Mouse (Mus musculus) gastrocnemius, adult 2 months (tissue): Measurements from ENCODE around the gene Emg1. TPM values are rescaled to one million over a fixed set of nuclear protein-coding genes. Genes with fewer than 3 reads are reported as not detected.

Experiments
- DNase-seq: peaks from one replicate; pipeline ENCODE4 v3.0.0; 2022
- H3K27ac ChIP-seq: fragments of 200-600 bp; 2 replicates; pipeline ENCODE4 v1.8.1; 2022; ENCODE audit warnings: mild to moderate bottlenecking
- H3K4me3 ChIP-seq: fragments of 200-600 bp; 2 replicates; pipeline ENCODE4 v1.8.1; 2022; ENCODE audit warnings: mild to moderate bottlenecking, moderate library complexity
- CTCF ChIP-seq: fragments of 200-600 bp; IDR thresholded peaks from 2 replicates; pipeline ENCODE4 v1.8.1; 2022; ENCODE audit warnings: antibody characterized with exemption, mild to moderate bottlenecking, moderate library complexity
- intact Hi-C: fragments of 180-260 bp; cut with DNase I; formaldehyde crosslinking; loops from one replicate; pipeline ENCODE4 v1.15.1; 2025
- long read RNA-seq, 2 experiments: library from polyadenylated mRNA; stranded (forward); transcript quantifications; one replicate each; pipeline ENCODE4 v2.0.0; 2021
- total RNA-seq, 2 experiments: library from RNA; stranded (reverse); gene quantifications; 2 replicates each; pipeline ENCODE4 v1.2.3; 2021

Gene Emg1
- 10 to 100 TPM; 57.7 to 71.8 TPM for total RNA-seq
- long read RNA-seq, experiment 1, full-length matches to known transcripts = 50 of 56 reads
- long read RNA-seq, experiment 1, partial matches to known transcripts = 0 of 56 reads
- long read RNA-seq, experiment 1, other reads (novel, unspliced or antisense) = 6 of 56 reads
- long read RNA-seq, experiment 2, full-length matches to known transcripts = 50 of 53 reads
- long read RNA-seq, experiment 2, partial matches to known transcripts = 0 of 53 reads
- long read RNA-seq, experiment 2, other reads (novel, unspliced or antisense) = 3 of 53 reads

DNA sequence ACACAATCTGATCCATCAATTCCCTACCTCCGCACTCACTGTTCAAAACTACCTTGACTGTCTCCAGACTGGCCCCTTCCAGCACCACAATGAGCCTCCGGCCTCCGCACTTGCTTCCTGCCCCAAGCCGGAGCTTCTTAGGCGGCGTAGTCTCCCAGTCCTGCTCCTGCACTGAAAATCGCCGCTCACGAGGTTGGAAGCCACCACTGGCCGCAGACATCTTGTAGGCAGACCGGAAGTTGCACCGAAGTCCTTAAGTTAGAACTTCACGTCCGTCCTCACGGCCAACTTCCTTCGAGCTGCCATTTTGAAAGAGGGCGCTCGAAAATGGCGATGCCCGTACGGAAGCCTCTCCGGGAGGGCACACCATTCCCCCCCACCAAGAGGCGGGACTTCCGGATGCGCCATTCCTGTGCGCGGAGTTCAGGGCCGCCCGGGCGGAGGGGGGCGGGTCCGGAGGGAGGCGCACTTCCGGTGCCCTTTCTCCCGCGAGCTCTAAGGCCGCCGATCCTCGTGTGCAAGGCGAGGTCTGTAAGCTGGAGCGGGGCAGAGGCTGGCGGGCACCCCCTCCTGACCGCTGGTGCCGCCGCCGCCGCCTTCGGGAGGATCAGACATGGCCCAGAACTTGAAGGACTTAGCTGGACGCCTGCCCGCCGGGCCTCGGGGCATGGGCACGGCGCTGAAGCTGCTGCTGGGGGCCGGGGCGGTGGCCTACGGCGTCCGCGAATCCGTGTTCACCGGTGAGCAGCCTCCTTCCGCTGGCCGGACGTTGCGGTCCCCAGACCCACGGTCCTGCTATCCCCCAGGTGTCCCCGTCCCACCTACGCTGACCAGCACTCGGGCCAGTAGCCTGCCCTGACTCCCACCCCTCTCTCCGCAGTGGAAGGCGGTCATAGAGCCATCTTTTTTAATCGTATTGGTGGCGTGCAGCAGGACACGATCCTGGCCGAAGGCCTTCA lies at the start of gene Emg1, which contains the start of gene Phb2:
Gene Emg1 (minus strand): TSS at position 355 of the 959 bp plus-strand sequence.
Gene Phb2 (plus strand): TSS at position 513 of the 959 bp plus-strand sequence.
- TF ChIP-seq CTCF = no peak; the same call in 1 of the 2 replicates
- peak within 1 kb of the TSS; percentile 98 for H3K27ac ChIP-seq
- peak; percentile 99 for DNase-seq
- H3K4me3 ChIP-seq = peak within 1 kb of the TSS; percentile 100
- intact Hi-C loops = loop anchor here (1.0 to 5.0 kb wide), 4 partner anchors 32 to 325 kb away; partner anchors contain the start of genes Ing4 and Zfp384

DNA sequence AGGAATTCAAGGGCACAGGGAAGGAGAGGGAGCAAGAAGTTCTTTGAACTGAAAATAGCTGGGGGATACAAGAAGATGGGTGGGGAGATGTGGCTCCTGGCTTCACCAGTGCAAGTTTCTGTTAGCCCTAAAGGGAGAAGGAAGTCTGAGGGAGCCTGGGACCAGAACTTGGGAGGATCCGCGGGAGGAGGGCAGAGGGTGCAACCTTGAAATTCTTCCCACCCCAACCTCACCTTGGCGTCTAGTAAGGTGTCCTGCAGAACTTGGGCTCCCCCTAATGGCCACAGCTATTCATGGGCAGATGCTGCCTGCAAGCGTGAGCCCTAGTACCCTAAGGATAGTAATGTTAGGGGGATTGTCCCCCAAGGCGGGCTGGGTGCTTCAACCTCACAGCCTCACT lies 47.3 kb upstream of the Emg1 start:
- peak; percentile 96; the same call in 1 of the 2 replicates for TF ChIP-seq CTCF
- DNase-seq = peak; percentile 89
- H3K4me3 ChIP-seq = peak overlapping the region; percentile 88

DNA sequence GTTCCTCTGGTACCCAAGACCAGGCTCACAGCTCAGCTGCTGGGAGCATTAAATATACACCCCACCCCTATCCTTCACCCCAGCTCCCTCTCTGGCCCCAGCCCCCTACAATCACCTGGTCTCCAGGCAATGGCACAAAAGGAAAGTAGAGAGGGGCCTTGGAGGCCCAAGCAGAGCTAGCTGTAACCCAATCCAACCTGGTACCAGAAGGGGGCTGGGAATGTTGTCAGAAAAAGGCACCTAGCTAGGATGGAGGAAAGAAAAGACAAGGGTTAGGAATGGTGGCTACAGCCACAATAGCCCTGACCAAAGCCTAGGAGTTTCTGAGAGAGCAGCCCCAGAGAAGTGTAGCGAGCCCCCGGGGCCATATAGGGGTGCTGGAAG lies 46.9 kb upstream of the Emg1 start:
- intact Hi-C loops = loop anchor here (1.0 to 5.0 kb wide), 6 partner anchors 46 to 189 kb away; partner anchors contain the start of genes C1rb, Emg1, Lpcat3 and Phb2
- Histone ChIP-seq H3K27ac (peak overlapping the region; percentile 89), H3K4me3 (peak overlapping the region; percentile 88)
- no peak for DNase-seq
- no peak for TF ChIP-seq CTCF

More for the DNA sequence above, 47.3 kb upstream of the Emg1 start:
- intact Hi-C loops = loop anchor here (1.0 to 5.0 kb wide), 6 partner anchors 46 to 189 kb away; partner anchors contain the start of genes C1rb, Emg1, Lpcat3 and Phb2
- peak overlapping the region; percentile 89 for H3K27ac ChIP-seq

DNA sequence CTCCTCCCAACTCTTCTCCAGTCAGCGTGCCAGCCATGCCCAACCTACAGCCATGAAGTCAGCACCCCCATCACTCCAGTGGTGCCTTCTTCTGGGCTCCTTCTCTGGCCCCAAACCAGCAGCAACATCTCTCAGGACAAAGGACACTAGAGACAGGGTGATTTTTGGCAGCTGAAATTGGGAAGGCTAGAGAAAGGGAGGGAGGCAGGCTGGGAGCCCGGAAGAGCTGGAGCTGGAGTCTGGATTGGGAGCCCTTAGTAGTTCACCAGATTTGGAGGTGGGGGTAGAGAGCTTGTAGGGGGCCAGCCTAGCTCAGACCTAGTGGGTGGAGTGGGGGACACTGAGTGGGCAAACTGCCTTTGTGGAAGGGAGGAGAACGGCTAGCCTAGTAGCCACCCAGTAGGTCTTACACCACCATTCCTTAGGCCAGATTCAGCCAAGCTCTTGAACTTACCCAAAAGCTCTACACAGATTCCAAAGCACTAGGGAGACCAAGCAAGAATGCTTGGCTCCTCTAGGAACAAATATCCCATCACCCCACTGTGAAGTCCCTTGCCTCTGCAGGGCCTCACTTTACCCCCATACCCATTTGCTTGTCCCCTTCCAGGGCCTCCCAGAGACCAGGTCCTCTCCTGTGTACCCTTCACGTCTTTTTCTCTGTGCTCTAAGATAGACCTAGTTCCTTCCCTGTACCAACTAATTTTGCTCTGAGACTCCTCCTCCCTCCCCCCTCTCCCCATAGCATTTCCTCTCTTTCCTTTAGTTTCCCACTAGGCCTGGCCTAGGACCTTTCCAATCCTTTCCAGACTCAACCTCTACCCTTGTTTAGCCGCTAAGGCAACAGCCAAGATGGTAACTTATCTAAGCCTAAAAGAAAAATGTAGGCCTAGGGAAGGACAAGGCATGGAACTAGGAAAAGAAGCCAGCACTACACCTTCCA lies 46.2 kb upstream of the Emg1 start:
- DNase-seq = peak; percentile 54
- H3K4me3 ChIP-seq = peak overlapping the region; percentile 88
- intact Hi-C loops = loop anchor here (2.0 to 5.0 kb wide), 4 partner anchors 45 to 159 kb away; partner anchors contain the start of genes Emg1, Lpcat3, Phb2 and Spsb2
- no peak for TF ChIP-seq CTCF
- peak overlapping the region; percentile 89 for H3K27ac ChIP-seq

DNA sequence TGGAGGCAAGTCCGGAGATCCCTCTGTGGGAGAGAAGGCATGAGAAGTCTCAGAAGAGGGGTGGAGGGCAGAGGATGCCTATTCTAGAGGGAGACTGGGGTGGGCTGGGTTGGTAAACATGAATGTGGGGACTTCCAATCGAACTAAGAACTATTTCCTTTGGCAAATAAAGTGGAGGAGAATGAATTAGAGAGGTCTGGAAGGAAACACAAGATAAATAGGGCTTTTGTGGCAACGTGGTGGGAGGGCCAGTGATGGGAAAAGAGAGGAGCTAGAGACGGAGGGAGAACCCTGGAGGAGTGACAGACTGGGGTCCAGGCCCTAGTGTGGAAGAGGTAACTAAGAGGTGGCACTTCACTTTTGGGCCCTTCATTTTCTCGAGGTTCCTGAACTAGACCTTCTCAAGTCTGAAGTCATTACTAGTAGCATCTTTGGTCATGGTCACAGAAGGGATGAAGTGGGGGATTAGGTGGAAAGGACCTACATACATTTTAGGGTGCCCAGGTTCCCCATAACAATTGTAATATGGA lies 45.4 kb upstream of the Emg1 start:
- Histone ChIP-seq H3K4me3 (peak overlapping the region; percentile 88), H3K27ac (peak overlapping the region; percentile 89)
- no peak for DNase-seq
- intact Hi-C loops = loop anchor here (5.0 kb wide), 2 partner anchors 50 to 160 kb away; partner anchors contain the start of gene Spsb2
- TF ChIP-seq CTCF = no peak

DNA sequence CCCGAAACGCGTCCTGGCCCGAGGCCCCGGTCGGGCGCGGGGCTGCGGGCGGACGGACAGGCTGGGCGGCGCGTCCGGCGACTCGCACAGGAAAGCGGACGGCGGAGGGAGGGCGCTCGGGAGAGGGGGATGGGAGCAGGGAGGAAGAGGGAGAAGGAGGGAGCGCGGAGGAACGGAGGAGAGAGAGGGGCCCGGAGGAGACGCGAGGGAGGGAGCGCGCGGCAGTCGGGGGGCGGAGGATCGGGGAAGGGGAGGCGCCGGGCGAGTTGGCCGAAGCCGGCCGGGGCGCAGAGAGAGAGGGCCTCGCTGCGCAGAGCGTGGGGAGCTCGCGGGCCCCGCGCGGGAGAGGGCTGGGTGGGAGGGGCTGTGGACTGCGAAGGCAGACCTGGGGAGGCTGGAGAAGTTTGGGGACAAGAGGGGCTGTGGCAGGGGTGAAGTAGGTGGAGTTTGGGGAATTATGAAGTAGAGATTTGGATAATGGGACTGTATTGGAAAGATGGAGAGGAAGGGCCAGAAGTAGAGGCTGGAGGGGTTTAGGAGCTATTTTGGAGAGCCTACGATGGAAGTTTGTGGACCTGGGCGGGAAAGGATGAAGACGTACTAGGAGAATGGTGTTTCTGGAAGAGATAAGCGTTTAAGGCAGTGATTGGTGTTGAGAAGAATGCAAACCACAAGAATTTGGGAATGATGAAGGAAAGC lies 44.8 kb upstream of the Emg1 start:
- H3K4me3 ChIP-seq = peak overlapping the region; percentile 88
- H3K27ac ChIP-seq = peak overlapping the region; percentile 89
- peak; percentile 91 for DNase-seq
- no peak for TF ChIP-seq CTCF
- intact Hi-C loops = loop anchor here (5.0 kb wide), 2 partner anchors 50 to 160 kb away; partner anchors contain the start of gene Spsb2

DNA sequence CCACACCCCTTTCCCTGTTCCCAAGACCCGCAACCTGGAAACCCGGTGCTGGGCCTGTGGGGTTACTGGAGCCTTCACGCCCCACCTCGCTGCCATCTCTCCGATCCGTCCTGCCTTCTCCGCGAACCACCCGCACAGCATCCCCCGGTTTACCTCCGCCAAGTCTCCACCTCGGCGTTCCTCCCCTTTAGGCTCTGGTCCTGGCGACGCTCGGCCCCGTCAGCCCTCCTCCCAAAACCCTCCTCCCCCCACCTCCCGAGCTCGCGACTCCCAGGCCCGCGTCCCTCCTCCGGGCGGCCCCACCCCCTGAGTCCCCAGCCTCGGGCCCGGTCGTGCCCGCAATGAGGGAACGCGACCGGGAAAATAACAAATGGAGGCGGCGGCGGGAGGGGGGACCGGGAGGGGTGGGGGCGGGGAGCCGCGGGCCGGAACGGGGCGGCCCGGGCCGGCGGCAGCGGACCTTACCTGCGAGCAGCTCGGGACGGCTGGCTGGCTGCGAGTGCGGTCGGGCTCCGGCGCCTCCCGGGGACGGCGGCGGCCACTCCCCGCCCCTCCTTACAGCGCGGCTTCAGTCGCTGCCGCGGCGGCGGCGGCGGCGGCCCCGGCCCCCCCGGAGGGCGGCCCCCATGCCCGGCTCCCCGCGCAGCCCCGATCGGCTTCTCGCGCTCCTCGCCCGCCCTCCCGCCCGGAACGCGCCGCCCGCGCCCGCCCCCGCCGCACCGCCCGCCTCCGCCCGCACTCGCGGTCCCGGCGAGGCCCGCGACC lies 44.0 kb upstream of the Emg1 start, which contains the start of the genes Gm45234 and Atn1:
Gene Gm45234 (minus strand): TSS at position 191 of the 765 bp plus-strand sequence.
Gene Atn1 (minus strand): TSS at position 694 of the 765 bp plus-strand sequence.
- TF ChIP-seq CTCF = no peak
- Histone ChIP-seq H3K27ac (peak within 1 kb of the TSS; percentile 89), H3K4me3 (peak within 1 kb of the TSS; percentile 88)
- intact Hi-C loops = loop anchor here (5.0 kb wide), 2 partner anchors 51 to 161 kb away; partner anchors contain the start of gene Spsb2
- DNase-seq = peak; percentile 87

DNA sequence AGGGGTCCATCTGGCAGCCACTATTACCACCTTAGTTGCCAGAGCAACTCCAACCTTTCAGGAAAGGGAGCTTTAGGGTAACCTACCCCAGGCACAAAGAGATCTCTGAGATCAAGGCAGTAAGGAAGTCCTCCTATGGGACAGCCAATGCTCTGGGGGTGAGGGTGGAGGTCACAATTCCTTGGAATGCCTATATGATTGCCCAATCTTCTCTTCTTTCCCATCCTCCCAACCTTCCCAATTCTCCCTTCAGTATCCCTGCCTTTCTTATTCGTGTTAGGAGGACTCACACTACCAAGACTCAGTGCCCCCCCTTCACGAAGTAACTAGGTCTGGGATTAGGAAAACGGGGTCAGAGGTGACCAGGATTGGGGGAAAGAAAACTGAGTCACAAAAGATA lies 43.3 kb upstream of the Emg1 start:
- peak overlapping the region; percentile 89 for H3K27ac ChIP-seq
- H3K4me3 ChIP-seq = peak overlapping the region; percentile 88
- no peak for DNase-seq
- no peak for TF ChIP-seq CTCF
- intact Hi-C loops = loop anchor here (5.0 kb wide), 2 partner anchors 52 to 162 kb away; partner anchors contain the start of gene Spsb2

DNA sequence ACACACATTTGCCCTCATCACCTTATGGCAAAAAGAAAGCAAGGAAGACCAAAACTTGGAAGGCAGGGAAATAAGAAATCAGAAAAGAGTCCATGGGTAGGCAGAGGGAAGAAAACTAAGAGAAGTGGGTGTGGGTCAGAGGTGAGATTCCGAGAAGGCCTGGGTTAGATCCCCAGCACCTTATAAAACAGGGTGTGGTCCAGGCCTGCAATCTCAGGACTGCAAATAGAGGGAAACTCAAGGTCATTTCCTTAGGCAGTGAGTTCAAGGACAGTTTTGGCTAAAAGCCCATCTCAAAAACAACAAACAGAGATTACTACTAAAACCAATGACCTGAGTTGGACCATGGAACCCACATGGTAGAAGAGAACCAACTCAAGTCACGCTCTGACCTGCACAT lies 41.9 kb upstream of the Emg1 start:
- Histone ChIP-seq H3K4me3 (no peak overlapping the region), H3K27ac (no peak overlapping the region)
- no peak for TF ChIP-seq CTCF
- intact Hi-C loops = no loop called here
- DNase-seq = no peak

DNA sequence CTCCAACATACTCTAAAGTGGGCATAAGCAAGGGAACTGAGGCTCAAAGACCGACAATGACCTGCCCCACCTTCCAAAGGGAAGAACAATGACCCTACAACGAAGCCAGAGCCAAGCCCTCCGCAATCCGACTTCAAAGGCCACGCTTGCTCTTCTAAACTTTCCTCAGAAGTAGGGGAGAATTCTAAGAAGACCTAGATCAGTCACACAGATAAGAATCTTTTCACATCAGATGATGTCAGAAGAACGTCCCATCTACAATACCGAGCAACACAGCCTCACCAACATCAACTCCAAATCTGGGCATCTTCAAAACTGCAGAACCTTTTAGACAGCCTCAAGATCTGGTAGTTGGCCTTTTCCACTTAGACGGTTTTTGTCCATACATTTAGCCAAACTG lies 38.4 kb upstream of the Emg1 start:
- no peak for TF ChIP-seq CTCF
- H3K27ac ChIP-seq = no peak overlapping the region
- H3K4me3 ChIP-seq = no peak overlapping the region
- no peak for DNase-seq
- intact Hi-C loops = no loop called here
